Mouse (Mus musculus): ENCODE data around the gene Ep400. TPM values are rescaled to one million over a fixed set of nuclear protein-coding genes. Genes with fewer than 3 reads are reported as not detected.

The Ep400 gene
- polyA plus RNA-seq, 1 experiment = 155 TPM

GRCm38 (mm10) chr5:110659682-110660081 lies 110.8 kb downstream of the Ep400 start:
- TF ChIP-seq CTCF (IDR thresholded peaks at IDR 0.05; ENCODE audit: borderline replicate concordance, control insufficient read depth, extremely low read depth, insufficient read depth, low read length, poor library complexity) (no peak), POLR2A (IDR thresholded peaks at IDR 0.05; ENCODE audit: control insufficient read depth, extremely low read depth, insufficient read depth, low read length, poor library complexity) (no peak)
- Histone ChIP-seq H3K4me3 (ENCODE audit: control insufficient read depth, insufficient read depth, low read length) (no peak overlapping the region), H3K36me3 (ENCODE audit: control insufficient read depth, insufficient read depth, low read length) (peaks cover 33% of the 10 kb centered on the region), H3K27ac (ENCODE audit: control insufficient read depth, insufficient read depth, low read length) (no peak overlapping the region), H3K4me1 (replicated peaks; ENCODE audit: control insufficient read depth, insufficient read depth, low read length) (no peaks in the 10 kb centered on the region), H3K27me3 (ENCODE audit: control insufficient read depth, insufficient read depth, low read length) (no peaks in the 10 kb centered on the region)
- no peak for DNase-seq

- Histone ChIP-seq H3K27ac (ENCODE audit: control insufficient read depth, insufficient read depth, low read length) (no peak overlapping the region), H3K36me3 (ENCODE audit: control insufficient read depth, insufficient read depth, low read length) (peaks cover 29% of the 10 kb centered on the region), H3K27me3 (ENCODE audit: control insufficient read depth, insufficient read depth, low read length) (no peaks in the 10 kb centered on the region; the same call in 1 of the 2 replicates), H3K4me3 (ENCODE audit: control insufficient read depth, insufficient read depth, low read length) (peak overlapping the region; percentile 95), H3K4me1 (replicated peaks; ENCODE audit: control insufficient read depth, insufficient read depth, low read length) (peaks cover 15% of the 10 kb centered on the region)
- no peak for TF ChIP-seq POLR2A (IDR thresholded peaks at IDR 0.05; ENCODE audit: control insufficient read depth, extremely low read depth, insufficient read depth, low read length, poor library complexity)
- no peak for TF ChIP-seq CTCF (IDR thresholded peaks at IDR 0.05; ENCODE audit: borderline replicate concordance, control insufficient read depth, extremely low read depth, insufficient read depth, low read length, poor library complexity)
- 2% methylated on average over 37 of the region's 37 CpGs for WGBS
- DNase-seq = no peak
Measured at GRCm38 (mm10) chr5:110653686-110654085, 116.8 kb downstream of the Ep400 start.

GRCm38 (mm10) chr5:110652719-110653648 lies 117.5 kb downstream of the Ep400 start, which contains the start of the genes Noc4l and Ddx51:
Gene Noc4l (minus strand): TSS chr5:110653417.
Gene Ddx51 (plus strand): TSS chr5:110653451.
- under 1% methylated on average over 91 of the region's 91 CpGs for WGBS
- Histone ChIP-seq H3K36me3 (ENCODE audit: control insufficient read depth, insufficient read depth, low read length) (peaks cover 36% of the 10 kb centered on the region), H3K4me3 (ENCODE audit: control insufficient read depth, insufficient read depth, low read length) (peak within 1 kb of the TSS; percentile 95), H3K27ac (ENCODE audit: control insufficient read depth, insufficient read depth, low read length) (no peak within 1 kb of the TSS), H3K4me1 (replicated peaks; ENCODE audit: control insufficient read depth, insufficient read depth, low read length) (peaks cover 15% of the 10 kb centered on the region), H3K27me3 (ENCODE audit: control insufficient read depth, insufficient read depth, low read length) (no peaks in the 10 kb centered on the region; the same call in 1 of the 2 replicates)
- TF ChIP-seq CTCF (IDR thresholded peaks at IDR 0.05; ENCODE audit: borderline replicate concordance, control insufficient read depth, extremely low read depth, insufficient read depth, low read length, poor library complexity) (peak; percentile 63; the same call in 1 of the 2 replicates), POLR2A (IDR thresholded peaks at IDR 0.05; ENCODE audit: control insufficient read depth, extremely low read depth, insufficient read depth, low read length, poor library complexity) (peak; percentile 72)
- peak; percentile 95 for DNase-seq

GRCm38 (mm10) chr5:110646377-110646776 lies 124.1 kb downstream of the Ep400 start:
- TF ChIP-seq CTCF (IDR thresholded peaks at IDR 0.05; ENCODE audit: borderline replicate concordance, control insufficient read depth, extremely low read depth, insufficient read depth, low read length, poor library complexity) = no peak
- TF ChIP-seq POLR2A (IDR thresholded peaks at IDR 0.05; ENCODE audit: control insufficient read depth, extremely low read depth, insufficient read depth, low read length, poor library complexity) = no peak

GRCm38 (mm10) chr5:110639459-110639858 lies 131.1 kb downstream of the Ep400 start:
- H3K27me3 ChIP-seq (ENCODE audit: control insufficient read depth, insufficient read depth, low read length) = no peaks in the 10 kb centered on the region
- no peak overlapping the region for H3K27ac ChIP-seq (ENCODE audit: control insufficient read depth, insufficient read depth, low read length)
- no peak overlapping the region for H3K4me3 ChIP-seq (ENCODE audit: control insufficient read depth, insufficient read depth, low read length)
- TF ChIP-seq POLR2A (IDR thresholded peaks at IDR 0.05; ENCODE audit: control insufficient read depth, extremely low read depth, insufficient read depth, low read length, poor library complexity) = no peak
- TF ChIP-seq CTCF (IDR thresholded peaks at IDR 0.05; ENCODE audit: borderline replicate concordance, control insufficient read depth, extremely low read depth, insufficient read depth, low read length, poor library complexity) = 0 out of 2 replicates have a peak, but pooled peaks have one; percentile 51
- DNase-seq = peak; percentile 76
- WGBS = 16% methylated on average over 12 of the region's 12 CpGs
- H3K36me3 ChIP-seq (ENCODE audit: control insufficient read depth, insufficient read depth, low read length) = no peaks in the 10 kb centered on the region
- H3K4me1 ChIP-seq (replicated peaks; ENCODE audit: control insufficient read depth, insufficient read depth, low read length) = peaks cover 3% of the 10 kb centered on the region; the same call in 1 of the 2 replicates

More at GRCm38 (mm10) chr5:110646377-110646776, 124.1 kb downstream of the Ep400 start:
- no peak overlapping the region for H3K27ac ChIP-seq (ENCODE audit: control insufficient read depth, insufficient read depth, low read length)
- H3K4me1 ChIP-seq (replicated peaks; ENCODE audit: control insufficient read depth, insufficient read depth, low read length) = no peaks in the 10 kb centered on the region
- no peak overlapping the region for H3K4me3 ChIP-seq (ENCODE audit: control insufficient read depth, insufficient read depth, low read length)
- peaks cover 34% of the 10 kb centered on the region for H3K36me3 ChIP-seq (ENCODE audit: control insufficient read depth, insufficient read depth, low read length)
- no peak for DNase-seq
- no peaks in the 10 kb centered on the region; the same call in 1 of the 2 replicates for H3K27me3 ChIP-seq (ENCODE audit: control insufficient read depth, insufficient read depth, low read length)

- TF ChIP-seq POLR2A (IDR thresholded peaks at IDR 0.05; ENCODE audit: control insufficient read depth, extremely low read depth, insufficient read depth, low read length, poor library complexity) = no peak
- no peak for TF ChIP-seq CTCF (IDR thresholded peaks at IDR 0.05; ENCODE audit: borderline replicate concordance, control insufficient read depth, extremely low read depth, insufficient read depth, low read length, poor library complexity)
- 88% methylated on average over 7 of the region's 7 CpGs for WGBS
- Histone ChIP-seq H3K4me1 (replicated peaks; ENCODE audit: control insufficient read depth, insufficient read depth, low read length) (peaks cover 3% of the 10 kb centered on the region; the same call in 1 of the 2 replicates), H3K4me3 (ENCODE audit: control insufficient read depth, insufficient read depth, low read length) (no peak overlapping the region), H3K36me3 (ENCODE audit: control insufficient read depth, insufficient read depth, low read length) (no peaks in the 10 kb centered on the region), H3K27ac (ENCODE audit: control insufficient read depth, insufficient read depth, low read length) (no peak overlapping the region), H3K27me3 (ENCODE audit: control insufficient read depth, insufficient read depth, low read length) (no peaks in the 10 kb centered on the region)
- DNase-seq = no peak
Measured at GRCm38 (mm10) chr5:110638306-110639074, 132.0 kb downstream of the Ep400 start.
